Mouse (Mus musculus) liver, embryonic 14.5 days (tissue): ENCODE measurements at regions not wholly inside any gene's neighbourhood (a gene's known extent, or its start where the extent isn't known, plus 50 kb on each side); places are given as distances from the start of the nearest gene placed in this dataset.

Experiments
- CTCF ChIP-seq: IDR thresholded peaks from 2 replicates; pipeline ENCODE4 v1.5.1; 2016; ENCODE audit warnings: antibody characterized with exemption, low read depth, control low read depth
- EP300 ChIP-seq: IDR thresholded peaks from 2 replicates; pipeline ENCODE4 v1.6.1; 2016; ENCODE audit warnings: antibody characterized with exemption, low read depth

DNA sequence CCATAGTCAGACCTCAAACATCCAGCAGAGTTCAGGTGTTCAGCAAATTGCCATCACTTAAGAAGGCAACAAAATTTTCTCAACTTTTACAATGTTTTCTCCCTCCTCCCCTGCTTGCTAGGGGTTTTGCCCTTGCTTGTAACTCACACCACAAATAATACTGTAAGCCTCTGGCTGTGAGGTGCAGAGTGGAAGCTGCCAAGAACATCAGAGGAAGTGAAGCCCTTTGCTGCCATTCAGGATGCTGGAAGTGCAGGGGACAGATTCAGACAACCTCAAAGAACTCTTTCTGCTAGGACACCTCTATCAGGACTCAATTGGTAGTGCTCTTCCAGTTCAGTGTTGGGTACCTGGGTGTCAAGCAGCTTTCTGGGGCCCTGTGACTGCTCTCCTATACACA, 92.4 kb upstream of the Jun start:
- TF ChIP-seq CTCF (no peak), EP300 (no peak)
